Mouse (Mus musculus) thymus, adult 2 months (tissue): ENCODE measurements around the gene Bud13. TPM values are rescaled to one million over a fixed set of nuclear protein-coding genes. Genes with fewer than 3 reads are reported as not detected.
"Not testable (repeated sequence)": the region's sequence is repeated elsewhere in the genome, so short reads cannot be mapped to it uniquely, and the experiment has no call there.

Experiments used
- DNase-seq: peaks from one replicate; pipeline ENCODE4 v3.0.0; 2021
- H3K27ac ChIP-seq: fragments of 200-500 bp; 2 replicates; pipeline ENCODE4 v1.5.1; 2012; ENCODE audit warnings: low read length, control low read depth; ENCODE audit not compliant: control insufficient read depth, insufficient read depth
- H3K27me3 ChIP-seq: fragments of 200-500 bp; 2 replicates; pipeline ENCODE4 v1.6.1; 2012; ENCODE audit warnings: mild to moderate bottlenecking, low read length, moderate library complexity, mixed read lengths; ENCODE audit not compliant: control insufficient read depth, insufficient read depth
- H3K36me3 ChIP-seq: fragments of 200-500 bp; 2 replicates; pipeline ENCODE4 v1.6.1; 2012; ENCODE audit warnings: mild to moderate bottlenecking, low read length, moderate library complexity; ENCODE audit not compliant: control insufficient read depth, insufficient read depth
- H3K4me1 ChIP-seq: fragments of 200-500 bp; replicated peaks from 2 replicates; pipeline ENCODE4 v1.6.1; 2012; ENCODE audit warnings: low read length; ENCODE audit not compliant: control insufficient read depth, insufficient read depth
- H3K4me3 ChIP-seq: fragments of 200-500 bp; 2 replicates; pipeline ENCODE4 v1.5.1; 2012; ENCODE audit warnings: mild to moderate bottlenecking, low read length, control low read depth, moderate library complexity; ENCODE audit not compliant: control insufficient read depth, insufficient read depth
- CTCF ChIP-seq: fragments of 200-500 bp; IDR thresholded peaks from 2 replicates; pipeline ENCODE4 v1.5.1; 2012; ENCODE audit warnings: mild to moderate bottlenecking, control low read depth, low read length, moderate library complexity, borderline replicate concordance; ENCODE audit not compliant: control insufficient read depth, poor library complexity, insufficient read depth; ENCODE audit errors: extremely low read depth
- POLR2A ChIP-seq: fragments of 200-500 bp; IDR thresholded peaks from 2 replicates; pipeline ENCODE4 v1.6.1; 2012; ENCODE audit warnings: mild to moderate bottlenecking, low read length, control low read depth, moderate library complexity; ENCODE audit not compliant: control insufficient read depth, poor library complexity, insufficient read depth; ENCODE audit errors: extremely low read depth
- WGBS: fragments of 180-500 bp; shearing (Covaris S2); methylation state at CpG from one replicate; pipeline ENCODE4 v1.1.7; 2018; 5-methylcytosine and 5-hydroxymethylcytosine counted together
- polyA plus RNA-seq: library from polyadenylated mRNA; depleted of rRNA; stranded (reverse); fragments of >200 nt; gene quantifications from 2 replicates; pipeline ENCODE4 v1.2.3, GENCODE M21; 2012

Gene Bud13
- polyA plus RNA-seq, 1 experiment, result 19.9 TPM

DNA sequence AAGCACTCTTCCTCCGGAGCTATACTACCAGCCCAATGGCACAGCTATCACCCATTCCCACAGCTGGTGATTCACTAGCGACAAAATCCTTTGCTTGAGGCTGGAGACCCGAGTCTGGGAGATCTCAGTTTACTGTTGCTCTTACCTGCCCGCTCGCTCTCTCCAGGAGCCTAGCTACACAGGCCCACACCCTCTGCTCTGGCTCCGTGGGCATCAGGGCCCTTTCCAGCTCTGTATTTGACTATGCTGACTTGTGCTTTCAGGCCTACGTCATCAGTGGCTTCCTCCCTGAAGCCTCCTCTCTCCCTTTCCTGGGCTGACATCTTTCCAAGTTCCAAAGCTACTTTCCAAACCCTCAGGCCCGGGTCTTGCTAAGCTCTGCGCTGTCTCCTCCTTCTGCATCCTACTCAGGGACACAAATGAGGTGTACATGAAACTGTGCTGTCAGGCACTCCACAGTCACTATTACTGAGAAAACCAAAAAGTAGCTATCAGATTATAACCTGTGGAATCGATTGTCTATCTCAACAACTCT, 52.7 kb downstream of the Bud13 start:
- TF ChIP-seq CTCF (no peak), POLR2A (no peak)
- WGBS, result 84% methylated on average over 10 of the region's 10 CpGs
- DNase-seq, result no peak

DNA sequence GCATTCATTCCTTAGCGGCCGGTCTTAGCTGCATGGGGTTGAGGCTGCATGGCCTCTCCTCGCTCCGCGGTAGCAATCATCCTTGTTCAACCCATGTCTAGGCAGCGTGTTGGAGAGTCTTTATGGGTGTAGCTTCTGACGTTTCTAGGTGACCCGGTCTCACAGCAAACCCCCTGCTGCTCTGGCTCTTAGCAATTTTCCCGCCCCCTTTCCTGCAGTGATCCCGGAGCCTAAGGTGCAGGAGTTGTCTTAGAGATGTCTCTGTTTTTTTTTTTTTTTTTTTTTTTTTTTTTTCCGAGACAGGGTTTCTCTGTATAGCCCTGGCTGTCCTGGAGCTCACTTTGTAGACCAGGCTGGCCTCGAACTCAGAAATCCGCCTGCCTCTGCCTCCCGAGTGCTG, 53.5 kb downstream of the Bud13 start:
- not testable (repeated sequence) for H3K36me3 ChIP-seq, H3K27me3 ChIP-seq, H3K27ac ChIP-seq, H3K4me1 ChIP-seq, H3K4me3 ChIP-seq, DNase-seq
- whole genome bisulfite sequencing, result 81% methylated on average over 14 of the region's 14 CpGs

More for the DNA sequence above, 52.7 kb downstream of the Bud13 start:
- no peak overlapping the region for H3K27ac ChIP-seq
- H3K36me3 ChIP-seq, result no peaks in the 10 kb centered on the region
- no peak overlapping the region for H3K4me3 ChIP-seq
- no peaks in the 10 kb centered on the region; the same call in 1 of the 2 replicates for H3K27me3 ChIP-seq
- no peaks in the 10 kb centered on the region for H3K4me1 ChIP-seq

DNA sequence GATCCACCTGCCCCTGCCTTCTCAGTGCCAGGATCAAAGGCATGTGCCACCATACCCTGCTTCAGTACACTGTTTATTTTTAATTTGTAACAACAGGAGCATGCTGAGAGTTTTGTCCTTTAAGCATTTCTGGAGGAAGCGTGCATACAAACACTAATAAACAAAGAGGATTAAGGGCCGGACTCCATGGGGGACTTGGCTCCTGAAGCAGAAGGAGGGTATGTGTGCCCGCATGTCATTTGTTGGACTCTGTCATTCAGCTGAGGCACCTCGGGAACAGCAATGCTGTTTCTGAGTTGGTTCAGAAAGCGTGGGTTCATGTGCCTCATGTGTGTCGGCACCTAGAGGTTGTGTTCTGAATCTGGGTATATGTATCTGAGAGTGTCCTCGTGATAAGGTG, 54.5 kb downstream of the Bud13 start:
- H3K36me3 ChIP-seq, result no peaks in the 10 kb centered on the region
- 88% methylated on average over 7 of the region's 7 CpGs for WGBS
- H3K4me1 ChIP-seq, result no peaks in the 10 kb centered on the region
- no peak overlapping the region for H3K4me3 ChIP-seq
- no peak for DNase-seq
- H3K27ac ChIP-seq, result no peak overlapping the region
- TF ChIP-seq CTCF, result no peak
- TF ChIP-seq POLR2A, result no peak
- no peaks in the 10 kb centered on the region for H3K27me3 ChIP-seq

DNA sequence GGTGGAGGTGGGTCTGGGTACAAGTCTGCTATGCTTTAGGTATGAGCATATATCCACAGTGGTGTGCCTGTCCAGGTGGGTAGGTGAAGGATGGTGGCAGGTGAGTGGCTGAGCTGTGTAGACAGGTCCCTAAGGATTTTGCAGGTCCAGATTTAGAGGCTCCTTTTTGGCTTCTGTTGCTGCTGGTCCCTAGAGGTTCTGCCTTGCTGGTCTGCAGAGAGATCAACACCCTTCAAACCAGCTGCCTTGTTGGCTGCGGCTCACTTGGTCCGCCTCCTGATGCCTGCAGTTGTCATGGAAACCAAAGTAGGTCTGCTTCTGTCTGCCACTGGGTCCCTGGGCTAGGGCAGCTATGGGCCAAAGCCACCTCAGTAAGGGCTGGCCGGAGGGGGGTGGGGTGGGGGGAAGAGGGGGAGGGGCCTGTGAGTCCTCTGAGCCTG, 55.1 kb downstream of the Bud13 start:
- Histone ChIP-seq H3K27me3 (no peaks in the 10 kb centered on the region), H3K36me3 (no peaks in the 10 kb centered on the region), H3K4me1 (no peaks in the 10 kb centered on the region), H3K4me3 (no peak overlapping the region), H3K27ac (no peak overlapping the region)
- 44% methylated on average over 3 of the region's 3 CpGs for WGBS
- TF ChIP-seq CTCF (no peak), POLR2A (no peak)
- no peak for DNase-seq

DNA sequence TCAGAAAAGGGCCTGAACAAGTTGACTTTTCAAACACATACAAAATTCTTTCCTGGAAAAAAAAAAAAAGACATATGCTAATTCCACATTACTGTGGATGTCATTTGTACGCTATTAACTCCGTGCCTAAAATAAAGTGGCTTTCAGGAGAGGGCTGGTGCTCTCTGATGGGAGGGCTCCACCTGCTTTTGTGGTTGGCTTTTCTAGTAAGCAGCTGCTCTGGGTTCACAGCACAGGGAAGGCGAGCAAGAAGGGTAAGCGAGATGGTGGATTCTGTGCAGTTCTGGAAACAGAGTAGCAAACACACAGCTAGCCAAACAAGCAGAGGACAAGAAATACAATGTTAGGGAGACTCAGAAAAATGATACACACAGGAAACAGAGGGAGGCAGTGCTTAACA, 55.6 kb downstream of the Bud13 start:
- no peak for TF ChIP-seq POLR2A
- TF ChIP-seq CTCF, result no peak
- H3K4me3 ChIP-seq, result no peak overlapping the region
- DNase-seq, result no peak
- no peaks in the 10 kb centered on the region for H3K36me3 ChIP-seq
- H3K27me3 ChIP-seq, result no peaks in the 10 kb centered on the region
- no peaks in the 10 kb centered on the region for H3K4me1 ChIP-seq
- 50% methylated on average over 4 of the region's 4 CpGs for WGBS
- no peak overlapping the region for H3K27ac ChIP-seq

DNA sequence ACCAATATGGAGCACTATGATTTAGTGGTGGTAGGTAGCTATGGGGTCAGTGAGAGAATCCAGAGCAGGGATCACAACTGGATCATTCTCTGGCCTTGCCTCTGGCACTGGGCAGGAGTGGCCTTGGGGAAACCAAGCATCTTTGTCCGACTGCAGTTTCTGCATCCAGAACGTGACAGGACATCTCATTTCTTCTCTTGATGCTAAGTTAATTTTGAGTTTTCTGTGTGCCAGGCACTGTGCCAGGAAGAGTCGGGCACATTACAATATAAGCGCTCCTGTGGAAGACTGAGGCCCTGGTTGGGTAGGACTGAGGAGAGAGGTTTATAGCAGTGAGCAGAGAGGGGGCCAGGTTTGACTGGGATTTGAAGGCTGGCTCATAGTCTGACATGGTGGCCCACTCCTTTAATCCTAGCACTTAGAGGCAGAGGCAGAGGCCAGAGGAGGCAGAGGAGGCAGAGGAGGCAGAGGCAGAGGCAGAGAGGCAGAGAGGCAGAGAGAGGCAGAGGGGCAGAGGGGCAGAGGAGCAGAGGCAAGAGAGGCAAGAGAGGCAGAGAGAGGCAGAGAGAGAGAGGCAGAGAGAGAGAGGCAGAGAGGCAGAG, 56.3 kb downstream of the Bud13 start:
- DNase-seq, result no peak
- WGBS, result 90% methylated on average over 4 of the region's 4 CpGs
- no peaks in the 10 kb centered on the region for H3K27me3 ChIP-seq
- no peak overlapping the region for H3K4me3 ChIP-seq
- no peaks in the 10 kb centered on the region for H3K4me1 ChIP-seq
- H3K36me3 ChIP-seq, result no peaks in the 10 kb centered on the region
- TF ChIP-seq POLR2A (no peak), CTCF (no peak)
- H3K27ac ChIP-seq, result no peak overlapping the region
